Mouse (Mus musculus) embryonic facial prominence, embryonic 11.5 days (tissue): ENCODE data around the gene Utf1. TPM values are rescaled to one million over a fixed set of nuclear protein-coding genes. Genes with fewer than 3 reads are reported as not detected.

Experiments
- ATAC-seq: fragments of 200-750 bp; cut with Nextera tagmentation; replicated peaks from 2 replicates; pipeline ENCODE4 v1.8.0; 2017; ENCODE audit warnings: low read depth; ENCODE audit not compliant: insufficient number of reproducible peaks, low FRiP score, low TSS enrichment
- DNase-seq: peaks from one replicate; pipeline ENCODE4 v3.0.0-alpha.2; 2015; ENCODE audit warnings: low spot score
- H3K27ac ChIP-seq: fragments of 300-500 bp; sonication (generic); replicated peaks from 2 replicates; pipeline ENCODE4 v1.5.1; 2014; ENCODE audit warnings: mild to moderate bottlenecking, low read depth, low read length, control low read depth
- H3K27me3 ChIP-seq: fragments of 300-500 bp; sonication (generic); 2 replicates; pipeline ENCODE4 v1.6.1; 2014; ENCODE audit warnings: mild to moderate bottlenecking, low read length, moderate library complexity, mixed read lengths; ENCODE audit not compliant: control insufficient read depth, insufficient read depth
- H3K36me3 ChIP-seq: fragments of 300-500 bp; sonication (generic); replicated peaks from 2 replicates; pipeline ENCODE4 v1.6.1; 2014; ENCODE audit warnings: low read depth, mild to moderate bottlenecking, low read length, moderate library complexity, mixed read lengths; ENCODE audit not compliant: control insufficient read depth, insufficient read depth
- H3K4me1 ChIP-seq: fragments of 300-500 bp; sonication (generic); 2 replicates; pipeline ENCODE4 v1.6.1; 2014; ENCODE audit warnings: low read length, mixed read lengths; ENCODE audit not compliant: control insufficient read depth, insufficient read depth
- H3K4me2 ChIP-seq: fragments of 300-500 bp; sonication (generic); 2 replicates; pipeline ENCODE4 v1.6.1; 2014; ENCODE audit warnings: low read depth, mild to moderate bottlenecking, control low read depth, low read length, moderate library complexity
- H3K4me3 ChIP-seq: fragments of 300-500 bp; sonication (generic); 2 replicates; pipeline ENCODE4 v1.5.1; 2014; ENCODE audit warnings: low read depth, low read length, control low read depth
- H3K9ac ChIP-seq: fragments of 300-500 bp; sonication (generic); replicated peaks from 2 replicates; pipeline ENCODE4 v1.6.1; 2014; ENCODE audit warnings: mild to moderate bottlenecking, control low read depth, low read length
- H3K9me3 ChIP-seq: fragments of 300-500 bp; sonication (generic); replicated peaks from 2 replicates; pipeline ENCODE4 v1.6.1; 2016; ENCODE audit warnings: mild to moderate bottlenecking, low read length, inconsistent platforms, mixed read lengths; ENCODE audit not compliant: control insufficient read depth
- WGBS: fragments of 180-500 bp; shearing (Covaris S2); extraction: QIAGEN DNeasy Blood & Tissue Kit; methylation state at CpG from one replicate; pipeline ENCODE4 v1.1.7; 2014; 5-methylcytosine and 5-hydroxymethylcytosine counted together
- polyA plus RNA-seq: library from polyadenylated mRNA; unstranded; fragments of >200 nt; fragmentation: Nextera tagmentation; extraction: Ambion mirVana; gene quantifications from 2 replicates; pipeline ENCODE4 v1.2.1, GENCODE M21; 2014

Utf1 gene
- polyA plus RNA-seq, 1 experiment from 2014 or later: not detected

DNA sequence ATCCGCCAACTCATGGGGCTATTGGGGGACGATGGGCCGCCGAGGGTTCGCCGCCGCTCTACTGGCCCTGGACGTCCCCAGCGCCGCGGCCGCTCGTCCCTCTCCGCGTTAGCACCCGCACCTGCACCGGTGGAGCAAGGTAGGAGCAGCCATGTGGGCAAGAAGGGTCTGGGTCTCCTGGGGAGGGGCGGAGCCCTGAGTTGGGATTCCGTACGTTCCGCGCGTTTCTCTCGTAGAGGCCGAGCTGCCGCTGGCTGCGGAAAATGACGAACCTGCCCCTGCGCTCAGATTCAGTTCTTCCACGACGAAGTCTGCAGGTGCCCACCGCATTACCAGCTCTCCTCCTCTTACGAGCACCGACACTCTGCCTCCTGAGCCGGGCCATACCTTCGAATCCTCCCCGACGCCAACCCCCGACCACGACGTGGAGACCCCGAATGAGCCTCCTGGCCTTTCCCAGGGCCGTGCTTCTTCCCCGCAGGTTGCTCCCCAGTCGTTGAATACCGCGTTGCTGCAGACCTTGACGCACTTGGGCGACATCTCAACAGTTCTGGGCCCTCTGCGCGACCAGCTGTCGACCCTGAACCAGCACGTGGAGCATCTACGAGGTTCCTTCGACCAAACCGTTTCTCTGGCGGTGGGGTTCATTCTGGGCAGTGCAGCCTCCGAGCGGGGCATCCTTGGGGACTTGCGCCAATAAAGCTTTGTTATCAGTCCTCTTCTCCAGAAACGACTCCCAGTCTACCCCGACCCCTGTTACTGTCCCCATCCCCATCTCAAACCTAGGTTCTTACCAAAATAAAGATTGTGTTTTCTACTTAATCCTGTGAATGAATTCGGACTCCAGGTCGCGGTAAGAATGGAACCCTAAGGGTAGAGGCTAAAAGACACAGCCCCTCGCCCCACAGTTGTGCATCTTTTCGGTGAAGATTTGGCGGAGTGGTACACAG, 977 bp downstream of the Utf1 start:
- Histone ChIP-seq H3K36me3 (no peaks in the 10 kb centered on the region), H3K27me3 (peaks cover 36% of the 10 kb centered on the region), H3K4me3 (peak overlapping the region; percentile 21), H3K9me3 (no peaks in the 10 kb centered on the region), H3K4me2 (peak overlapping the region; percentile 50), H3K27ac (no peak overlapping the region), H3K4me1 (no peaks in the 10 kb centered on the region), H3K9ac (no peak overlapping the region)
- DNase-seq: peak; percentile 13
- ATAC-seq: no peak
- WGBS: 3% methylated on average over 68 of the region's 68 CpGs

DNA sequence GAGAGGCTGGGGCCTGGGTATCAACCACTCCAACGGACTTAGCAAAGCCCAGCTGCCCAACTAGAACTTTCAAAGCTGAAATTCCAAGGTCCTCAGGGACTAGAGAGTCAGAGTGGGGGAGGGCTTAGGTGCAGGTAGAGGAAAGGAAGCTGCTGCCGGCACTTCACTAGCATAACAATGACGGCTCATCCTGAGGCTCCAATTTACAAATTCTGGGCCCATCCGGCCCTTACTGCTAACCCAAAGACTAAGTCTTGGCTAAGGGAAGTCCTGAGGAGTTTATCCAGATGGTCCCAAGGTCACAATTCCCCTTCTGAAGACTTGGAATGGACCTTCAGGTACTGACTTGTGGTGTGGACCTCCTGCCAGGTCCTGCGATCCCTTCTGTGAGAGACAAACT, 1.9 kb downstream of the Utf1 start:
- no peaks in the 10 kb centered on the region for H3K9me3 ChIP-seq
- no peak for DNase-seq
- H3K9ac ChIP-seq: no peak overlapping the region
- no peak overlapping the region for H3K4me2 ChIP-seq
- no peak overlapping the region for H3K4me3 ChIP-seq
- 10% methylated on average over 5 of the region's 5 CpGs for WGBS
- ATAC-seq: no peak
- no peak overlapping the region for H3K27ac ChIP-seq
- H3K4me1 ChIP-seq: no peaks in the 10 kb centered on the region
- H3K36me3 ChIP-seq: no peaks in the 10 kb centered on the region
- H3K27me3 ChIP-seq: peaks cover 36% of the 10 kb centered on the region

DNA sequence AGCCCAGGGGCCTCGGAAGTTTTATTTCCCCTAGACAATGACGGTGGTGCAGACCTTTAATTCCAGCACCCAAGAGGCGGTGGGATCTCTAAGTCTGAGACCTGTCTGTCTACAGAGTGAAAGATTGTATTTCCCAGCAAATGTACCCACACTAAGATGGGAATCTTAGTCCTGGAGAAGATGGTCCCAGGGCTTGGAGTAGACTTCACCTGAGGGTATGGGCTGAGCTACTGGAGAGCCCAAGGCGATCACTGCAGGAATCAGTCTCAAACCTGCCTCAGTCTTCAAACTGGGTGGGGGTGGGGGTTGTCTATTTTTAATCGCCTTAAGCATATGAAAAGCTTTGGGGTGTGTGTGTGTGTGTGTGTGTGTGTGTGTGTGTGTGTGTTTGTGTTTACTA, 2.4 kb downstream of the Utf1 start:
- no peaks in the 10 kb centered on the region for H3K36me3 ChIP-seq
- DNase-seq: no peak
- H3K4me1 ChIP-seq: no peaks in the 10 kb centered on the region
- H3K9ac ChIP-seq: no peak overlapping the region
- peaks cover 36% of the 10 kb centered on the region for H3K27me3 ChIP-seq
- H3K4me3 ChIP-seq: no peak overlapping the region
- WGBS: 31% methylated on average over 5 of the region's 5 CpGs
- no peaks in the 10 kb centered on the region for H3K9me3 ChIP-seq
- no peak overlapping the region for H3K27ac ChIP-seq
- ATAC-seq: no peak
- H3K4me2 ChIP-seq: no peak overlapping the region

DNA sequence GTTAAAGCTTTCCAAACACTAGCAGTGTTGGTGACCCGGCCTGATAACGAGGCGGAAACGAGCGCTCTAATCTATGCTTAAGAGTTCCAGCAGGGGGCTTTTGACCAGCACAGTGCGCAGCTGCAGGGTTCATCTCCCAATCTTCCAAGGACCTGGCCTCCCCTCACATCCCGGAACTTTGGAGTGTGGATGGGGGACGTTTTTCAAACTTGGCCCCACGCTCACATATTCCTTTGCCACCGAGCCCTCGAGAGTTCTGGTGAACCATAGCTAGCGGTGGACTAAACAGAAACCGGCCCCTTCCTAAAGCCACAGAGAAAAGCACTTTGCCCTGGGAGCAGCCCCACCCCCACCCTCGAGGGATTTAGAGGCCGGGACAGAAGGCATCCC, 6.3 kb downstream of the Utf1 start:
- Histone ChIP-seq H3K36me3 (no peaks in the 10 kb centered on the region), H3K27me3 (peaks cover 20% of the 10 kb centered on the region), H3K9ac (peak overlapping the region; percentile 43), H3K4me2 (peak overlapping the region; percentile 85), H3K4me3 (peak overlapping the region; percentile 53), H3K27ac (no peak overlapping the region), H3K9me3 (no peaks in the 10 kb centered on the region), H3K4me1 (no peaks in the 10 kb centered on the region)
- ATAC-seq: peak; percentile 68
- DNase-seq: peak; percentile 84
- under 1% methylated on average over 15 of the region's 15 CpGs for WGBS

DNA sequence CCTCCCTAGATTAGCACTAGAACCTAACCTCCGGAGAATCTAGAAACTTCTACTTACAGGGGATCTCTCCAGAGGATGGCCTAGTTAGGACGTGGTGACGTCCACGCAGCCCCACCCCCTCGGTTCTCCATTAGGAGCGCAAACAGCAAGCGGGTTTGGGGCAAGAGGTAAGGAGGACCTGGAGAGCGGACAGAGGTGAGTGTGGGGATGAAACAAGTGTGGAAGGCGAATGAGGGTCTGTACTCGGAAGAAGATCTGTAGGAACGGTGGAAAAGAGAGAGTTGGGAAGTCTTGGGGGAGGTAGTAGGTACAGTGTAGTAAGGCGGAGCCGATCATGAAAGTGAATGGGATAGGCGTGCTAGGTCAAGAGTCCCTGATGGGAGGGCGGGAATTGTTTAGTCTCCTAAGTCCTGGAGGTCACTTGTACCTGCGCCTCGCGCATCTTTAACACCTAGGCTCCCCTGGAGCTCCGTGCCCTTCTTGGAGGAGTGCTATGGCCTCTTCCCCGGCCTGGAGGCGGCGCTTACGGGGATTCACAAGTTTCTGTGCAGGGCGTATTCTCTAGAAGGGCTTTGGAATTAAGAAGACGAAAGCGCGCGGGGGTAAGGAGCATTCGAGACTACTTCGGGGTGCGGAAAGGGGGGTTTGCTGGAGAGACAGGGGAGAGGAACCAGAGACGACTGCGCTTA, 6.8 kb downstream of the Utf1 start:
- peak; percentile 77 for ATAC-seq
- peak overlapping the region; percentile 85 for H3K4me2 ChIP-seq
- under 1% methylated on average over 33 of the region's 33 CpGs for WGBS
- no peak overlapping the region for H3K27ac ChIP-seq
- H3K4me1 ChIP-seq: no peaks in the 10 kb centered on the region
- H3K36me3 ChIP-seq: no peaks in the 10 kb centered on the region
- no peaks in the 10 kb centered on the region for H3K9me3 ChIP-seq
- H3K4me3 ChIP-seq: peak overlapping the region; percentile 53
- H3K27me3 ChIP-seq: peaks cover 15% of the 10 kb centered on the region
- peak overlapping the region; percentile 43 for H3K9ac ChIP-seq
- DNase-seq: peak; percentile 65

DNA sequence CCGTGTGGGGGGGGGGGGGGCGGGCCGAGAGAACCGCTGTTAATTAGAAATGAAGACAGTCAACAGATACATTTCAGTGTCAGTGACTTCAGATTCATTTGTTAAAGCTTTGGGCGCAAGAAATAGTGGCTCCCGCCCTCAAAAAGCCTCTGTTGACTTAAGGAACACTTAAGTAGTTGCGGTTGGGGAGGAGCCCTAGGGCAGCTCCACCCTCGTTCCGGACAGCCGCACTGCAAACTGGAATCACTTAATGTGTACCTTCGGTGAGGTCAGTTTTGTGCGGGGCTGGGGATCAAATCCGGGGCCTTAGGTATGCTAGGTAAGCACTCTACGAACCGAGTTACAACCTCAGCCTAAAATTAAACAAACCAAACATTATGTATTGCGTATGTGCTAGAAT, 7.5 kb downstream of the Utf1 start:
- Histone ChIP-seq H3K9me3 (no peaks in the 10 kb centered on the region), H3K36me3 (no peaks in the 10 kb centered on the region), H3K4me1 (no peaks in the 10 kb centered on the region), H3K27ac (no peak overlapping the region), H3K4me2 (peak overlapping the region; percentile 85), H3K4me3 (peak overlapping the region; percentile 53), H3K27me3 (peaks cover 9% of the 10 kb centered on the region), H3K9ac (peak overlapping the region; percentile 43; the same call in 1 of the 2 replicates)
- DNase-seq (peak; percentile 56), ATAC-seq (no peak)
- WGBS: 6% methylated on average over 15 of the region's 16 CpGs

DNA sequence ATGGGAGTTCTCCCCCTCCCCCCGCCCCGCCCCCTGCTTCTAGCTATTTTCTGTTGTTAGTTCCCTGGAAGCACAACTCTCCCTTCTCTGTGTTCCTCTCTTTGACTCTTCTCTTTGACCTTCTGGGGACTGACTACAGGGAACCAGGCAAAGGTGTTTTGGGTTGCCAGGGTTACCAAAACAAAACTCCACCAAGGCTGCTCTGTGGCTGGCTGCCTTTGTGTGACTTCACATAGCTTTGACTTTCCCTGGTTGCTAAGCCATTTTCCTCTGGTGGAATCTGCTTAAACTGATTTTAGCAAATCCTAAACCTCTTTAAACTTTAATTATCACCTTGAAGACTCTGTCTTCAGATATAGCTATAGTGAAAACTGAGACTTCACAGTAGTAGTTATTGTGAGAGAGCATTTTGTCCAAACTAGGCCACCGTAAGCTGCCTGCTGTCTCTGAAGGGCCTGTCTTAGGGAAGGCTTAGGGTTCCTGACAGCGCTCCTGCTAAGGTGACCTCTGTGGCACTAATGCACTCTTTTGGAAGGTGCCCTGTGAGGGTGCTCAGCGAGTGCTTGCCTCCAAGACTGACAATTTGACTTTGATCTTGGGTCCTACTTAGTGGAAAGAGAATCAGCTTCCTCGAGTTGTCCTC, 8.5 kb downstream of the Utf1 start:
- WGBS: 60% methylated on average over 6 of the region's 6 CpGs
- Histone ChIP-seq H3K27ac (no peak overlapping the region), H3K27me3 (peaks cover 2% of the 10 kb centered on the region; the same call in 1 of the 2 replicates), H3K9me3 (no peaks in the 10 kb centered on the region), H3K4me3 (no peak overlapping the region), H3K4me1 (no peaks in the 10 kb centered on the region), H3K36me3 (no peaks in the 10 kb centered on the region), H3K4me2 (no peak overlapping the region), H3K9ac (no peak overlapping the region)
- ATAC-seq: no peak
- no peak for DNase-seq
